Mouse (Mus musculus): ENCODE results near the gene Itsn1. TPM values are rescaled to one million over a fixed set of nuclear protein-coding genes. Genes with fewer than 3 reads are reported as not detected.

The Itsn1 gene
- 10 to 100 TPM; 39.5 to 49.2 TPM for total RNA-seq (2021)
- 33.1 and 37.0 TPM in 2 replicates for polyA plus RNA-seq (2012; rRNA removed)
- long read RNA-seq, full-length matches to known transcripts: 7 of 13 reads
- long read RNA-seq, partial matches to known transcripts: 4 of 13 reads
- long read RNA-seq, other reads (novel, unspliced or antisense): 2 of 13 reads

- DNase-seq: peak; percentile 99
Observed at GRCm38 (mm10) chr16:91729066-91729482, at the start of gene Itsn1. Gene Itsn1 (plus strand): TSS chr16:91729281.

GRCm38 (mm10) chr16:91680656-91681055, 48.4 kb upstream of the Itsn1 start:
- DNase-seq: no peak

GRCm38 (mm10) chr16:91685526-91685925, 43.6 kb upstream of the Itsn1 start:
- no peak for DNase-seq

GRCm38 (mm10) chr16:91686369-91686768, 42.7 kb upstream of the Itsn1 start:
- DNase-seq: no peak

- no peak for DNase-seq
Observed at GRCm38 (mm10) chr16:91688023-91688618, 41.0 kb upstream of the Itsn1 start.

GRCm38 (mm10) chr16:91688619-91689334, 40.3 kb upstream of the Itsn1 start, which contains the start of gene Donson:
Gene Donson (minus strand): TSS chr16:91688770.
- DNase-seq: peak; percentile 98

GRCm38 (mm10) chr16:91689791-91690190, 39.3 kb upstream of the Itsn1 start:
- DNase-seq: no peak

- peak; percentile 70 for DNase-seq
Observed at GRCm38 (mm10) chr16:91694455-91695084, 34.5 kb upstream of the Itsn1 start.

GRCm38 (mm10) chr16:91695108-91695755, 33.8 kb upstream of the Itsn1 start:
- DNase-seq: no peak

GRCm38 (mm10) chr16:91698995-91699394, 30.1 kb upstream of the Itsn1 start:
- DNase-seq: no peak

GRCm38 (mm10) chr16:91701908-91702307, 27.2 kb upstream of the Itsn1 start:
- no peak for DNase-seq

- no peak for DNase-seq
Observed at GRCm38 (mm10) chr16:91702771-91703188, 26.3 kb upstream of the Itsn1 start.

GRCm38 (mm10) chr16:91704603-91705340, 24.3 kb upstream of the Itsn1 start:
- no peak for DNase-seq

GRCm38 (mm10) chr16:91710241-91710640, 18.8 kb upstream of the Itsn1 start:
- DNase-seq: no peak

GRCm38 (mm10) chr16:91716927-91717349, 12.1 kb upstream of the Itsn1 start:
- no peak for DNase-seq

- no peak for DNase-seq
Observed at GRCm38 (mm10) chr16:91717399-91717798, 11.7 kb upstream of the Itsn1 start.

GRCm38 (mm10) chr16:91724247-91724646, 4.8 kb upstream of the Itsn1 start:
- peak; percentile 65 for DNase-seq

GRCm38 (mm10) chr16:91727433-91727832, 1.6 kb upstream of the Itsn1 start:
- peak; percentile 67 for DNase-seq

- DNase-seq: peak; percentile 98
Observed at GRCm38 (mm10) chr16:91728123-91729065, 687 bp upstream of the Itsn1 start, which contains the start of gene Cryzl1. Gene Cryzl1 (minus strand): TSS chr16:91728975.

GRCm38 (mm10) chr16:91729821-91730441, 850 bp downstream of the Itsn1 start:
- peak; percentile 64 for DNase-seq
